Mouse (Mus musculus) CD4-positive, CD25-positive, alpha-beta regulatory T cell (primary cell): ENCODE measurements around the gene Gm11238. TPM values are rescaled to one million over a fixed set of nuclear protein-coding genes. Genes with fewer than 3 reads are reported as not detected.

Source experiments
- polyA plus RNA-seq: library from polyadenylated mRNA; unstranded; fragments of 100-300 nt; shearing (Covaris generic); gene quantifications from one replicate; pipeline ENCODE4 v1.2.1, GENCODE M21; 2017

Gene Gm11238
- polyA plus RNA-seq, result not detected

DNA sequence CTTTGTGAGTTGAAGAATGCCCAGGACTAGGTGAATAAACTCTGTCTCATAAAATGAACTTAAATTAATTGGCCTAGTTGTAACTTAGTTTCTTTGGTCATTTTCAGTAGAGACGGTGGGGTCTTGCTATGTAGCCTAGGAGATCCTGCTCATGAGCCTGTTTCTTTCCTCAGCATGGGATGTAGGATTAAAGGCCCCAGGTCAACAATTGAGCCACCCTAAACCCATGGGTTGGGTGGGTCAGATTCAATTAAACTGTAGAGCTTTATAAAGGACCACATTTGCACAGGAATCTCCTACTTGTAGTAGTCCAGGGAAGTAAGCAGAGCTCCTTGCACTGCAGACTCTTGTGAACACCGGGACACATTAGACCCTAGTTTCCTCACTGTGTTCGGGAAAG is at the start of gene Gm11238:
Gene Gm11238 (plus strand): TSS at position 301 of the 400 bp plus-strand sequence.

GRCm38 (mm10) chr4:73622684-73623083 is 15.0 kb downstream of the Gm11238 start, which contains the start of gene Gm11237:
Gene Gm11237, plus strand, starts transcription at chr4:73622984.

DNA sequence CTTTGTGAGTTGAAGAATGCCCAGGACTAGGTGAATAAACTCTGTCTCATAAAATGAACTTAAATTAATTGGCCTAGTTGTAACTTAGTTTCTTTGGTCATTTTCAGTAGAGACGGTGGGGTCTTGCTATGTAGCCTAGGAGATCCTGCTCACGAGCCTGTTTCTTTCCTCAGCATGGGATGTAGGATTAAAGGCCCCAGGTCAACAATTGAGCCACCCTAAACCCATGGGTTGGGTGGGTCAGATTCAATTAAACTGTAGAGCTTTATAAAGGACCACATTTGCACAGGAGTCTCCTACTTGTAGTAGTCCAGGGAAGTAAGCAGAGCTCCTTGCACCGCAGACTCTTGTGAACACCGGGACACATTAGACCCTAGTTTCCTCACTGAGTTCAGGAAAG is 30.1 kb downstream of the Gm11238 start, which contains the start of gene Gm11236:
Gene Gm11236 (plus strand): TSS at position 301 of the 400 bp plus-strand sequence.

DNA sequence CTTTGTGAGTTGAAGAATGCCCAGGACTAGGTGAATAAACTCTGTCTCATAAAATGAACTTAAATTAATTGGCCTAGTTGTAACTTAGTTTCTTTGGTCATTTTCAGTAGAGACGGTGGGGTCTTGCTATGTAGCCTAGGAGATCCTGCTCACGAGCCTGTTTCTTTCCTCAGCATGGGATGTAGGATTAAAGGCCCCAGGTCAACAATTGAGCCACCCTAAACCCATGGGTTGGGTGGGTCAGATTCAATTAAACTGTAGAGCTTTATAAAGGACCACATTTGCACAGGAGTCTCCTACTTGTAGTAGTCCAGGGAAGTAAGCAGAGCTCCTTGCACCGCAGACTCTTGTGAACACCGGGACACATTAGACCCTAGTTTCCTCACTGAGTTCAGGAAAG is 60.4 kb downstream of the Gm11238 start, which contains the start of gene Gm11239:
Gene Gm11239 (plus strand): TSS at position 301 of the 400 bp plus-strand sequence.

DNA sequence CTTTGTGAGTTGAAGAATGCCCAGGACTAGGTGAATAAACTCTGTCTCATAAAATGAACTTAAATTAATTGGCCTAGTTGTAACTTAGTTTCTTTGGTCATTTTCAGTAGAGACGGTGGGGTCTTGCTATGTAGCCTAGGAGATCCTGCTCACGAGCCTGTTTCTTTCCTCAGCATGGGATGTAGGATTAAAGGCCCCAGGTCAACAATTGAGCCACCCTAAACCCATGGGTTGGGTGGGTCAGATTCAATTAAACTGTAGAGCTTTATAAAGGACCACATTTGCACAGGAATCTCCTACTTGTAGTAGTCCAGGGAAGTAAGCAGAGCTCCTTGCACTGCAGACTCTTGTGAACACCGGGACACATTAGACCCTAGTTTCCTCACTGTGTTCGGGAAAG is 75.5 kb downstream of the Gm11238 start, which contains the start of gene Gm428:
Gene Gm428 (plus strand): TSS at position 301 of the 400 bp plus-strand sequence.

Other genes with a start within 250 kb of the Gm11238 start
- gene Gm11487, start 202.8 kb upstream of the Gm11238 start, polyA plus RNA-seq, result not detected
- not detected for gene Gm11237, start 15.1 kb downstream of the Gm11238 start, polyA plus RNA-seq
- not detected for gene Gm11236, start 30.2 kb downstream of the Gm11238 start, polyA plus RNA-seq
- not detected for gene Gm11239, start 60.5 kb downstream of the Gm11238 start, polyA plus RNA-seq
- gene Gm428, start 75.6 kb downstream of the Gm11238 start, polyA plus RNA-seq, result not detected
- not detected for gene Rasef, start 183.1 kb downstream of the Gm11238 start, polyA plus RNA-seq